Mouse (Mus musculus) limb, embryonic 15.5 days (tissue): ENCODE measurements around the gene Dmrt3. TPM values are rescaled to one million over a fixed set of nuclear protein-coding genes. Genes with fewer than 3 reads are reported as not detected.

Experiments used
- ATAC-seq: fragments of 200-750 bp; cut with Nextera tagmentation; 2 replicates; pipeline ENCODE4 v1.8.0; 2017; ENCODE audit warnings: low read depth, moderate TSS enrichment; ENCODE audit not compliant: insufficient number of reproducible peaks, low FRiP score, low TSS enrichment
- H3K27ac ChIP-seq: fragments of 300-500 bp; sonication (generic); 2 replicates; pipeline ENCODE4 v1.5.1; 2015; ENCODE audit warnings: moderate library complexity, mild to moderate bottlenecking, inconsistent platforms
- H3K27me3 ChIP-seq: fragments of 300-500 bp; sonication (generic); 2 replicates; pipeline ENCODE4 v1.6.1; 2015; ENCODE audit warnings: inconsistent platforms
- H3K36me3 ChIP-seq: fragments of 300-500 bp; sonication (generic); 2 replicates; pipeline ENCODE4 v1.6.1; 2015; ENCODE audit warnings: inconsistent platforms
- H3K4me1 ChIP-seq: fragments of 300-500 bp; sonication (generic); 2 replicates; pipeline ENCODE4 v1.6.1; 2015; ENCODE audit warnings: inconsistent platforms
- H3K4me2 ChIP-seq: fragments of 300-500 bp; sonication (generic); 2 replicates; pipeline ENCODE4 v1.6.1; 2015; ENCODE audit warnings: mild to moderate bottlenecking, inconsistent platforms
- H3K4me3 ChIP-seq: fragments of 300-500 bp; sonication (generic); 2 replicates; pipeline ENCODE4 v1.5.1; 2015; ENCODE audit warnings: mild to moderate bottlenecking, inconsistent platforms
- H3K9ac ChIP-seq: fragments of 300-500 bp; sonication (generic); 2 replicates; pipeline ENCODE4 v1.6.1; 2015; ENCODE audit warnings: inconsistent platforms
- H3K9me3 ChIP-seq: fragments of 300-500 bp; sonication (generic); 2 replicates; pipeline ENCODE4 v1.6.1; 2016; ENCODE audit warnings: inconsistent platforms
- WGBS: fragments of 180-500 bp; shearing (Covaris S2); methylation state at CpG from one replicate; pipeline ENCODE4 v1.1.7; 2015; 5-methylcytosine and 5-hydroxymethylcytosine counted together
- polyA plus RNA-seq: library from polyadenylated mRNA; unstranded; fragments of >200 nt; fragmentation: Nextera tagmentation; extraction: Ambion mirVana; gene quantifications from 2 replicates; pipeline ENCODE4 v1.2.1, GENCODE M21; 2015

Gene Dmrt3
- polyA plus RNA-seq = 0.08 TPM in 1 of 2 replicates, not detected in the other

- WGBS = under 1% methylated on average over 26 of the region's 29 CpGs
- Histone ChIP-seq H3K9ac (no peak within 1 kb of the TSS), H3K36me3 (no peaks in the 10 kb centered on the region), H3K4me2 (peak within 1 kb of the TSS; percentile 83), H3K4me1 (peaks cover 34% of the 10 kb centered on the region), H3K4me3 (peak within 1 kb of the TSS; percentile 38), H3K9me3 (no peaks in the 10 kb centered on the region), H3K27me3 (peaks cover 97% of the 10 kb centered on the region), H3K27ac (no peak within 1 kb of the TSS)
- ATAC-seq = no peak
These were observed at the start of gene Dmrt3 for GRCm38 (mm10) chr19:25610015-25610410. Gene Dmrt3, plus strand, starts transcription at chr19:25610301.

GRCm38 (mm10) chr19:25564430-25564829 is 45.7 kb upstream of the Dmrt3 start:
- Histone ChIP-seq H3K27ac (no peak overlapping the region), H3K4me1 (no peaks in the 10 kb centered on the region), H3K36me3 (no peaks in the 10 kb centered on the region), H3K4me3 (no peak overlapping the region), H3K4me2 (no peak overlapping the region), H3K27me3 (peaks cover 25% of the 10 kb centered on the region), H3K9me3 (no peaks in the 10 kb centered on the region), H3K9ac (no peak overlapping the region)
- 60% methylated on average over 12 of the region's 12 CpGs for WGBS
- ATAC-seq = no peak

- no peaks in the 10 kb centered on the region for H3K9me3 ChIP-seq
These were observed 40.3 kb upstream of the Dmrt3 start for GRCm38 (mm10) chr19:25569778-25570177.

GRCm38 (mm10) chr19:25574431-25574830 is 35.7 kb upstream of the Dmrt3 start:
- H3K4me2 ChIP-seq = no peak overlapping the region
- H3K9me3 ChIP-seq = no peaks in the 10 kb centered on the region
- H3K27ac ChIP-seq = no peak overlapping the region
- ATAC-seq = no peak
- H3K27me3 ChIP-seq = peaks cover 48% of the 10 kb centered on the region
- no peak overlapping the region for H3K4me3 ChIP-seq
- H3K9ac ChIP-seq = no peak overlapping the region
- no peaks in the 10 kb centered on the region for H3K4me1 ChIP-seq
- no peaks in the 10 kb centered on the region for H3K36me3 ChIP-seq
- 30% methylated on average over 10 of the region's 10 CpGs for WGBS

More at GRCm38 (mm10) chr19:25569778-25570177, 40.3 kb upstream of the Dmrt3 start:
- peaks cover 51% of the 10 kb centered on the region for H3K27me3 ChIP-seq
- no peak for ATAC-seq
- 83% methylated on average over 7 of the region's 7 CpGs for WGBS
- no peak overlapping the region for H3K4me3 ChIP-seq
- H3K36me3 ChIP-seq = no peaks in the 10 kb centered on the region
- no peak overlapping the region for H3K4me2 ChIP-seq
- H3K4me1 ChIP-seq = no peaks in the 10 kb centered on the region
- H3K9ac ChIP-seq = no peak overlapping the region
- no peak overlapping the region for H3K27ac ChIP-seq

- Histone ChIP-seq H3K4me1 (no peaks in the 10 kb centered on the region), H3K27me3 (peaks cover 40% of the 10 kb centered on the region), H3K4me3 (no peak overlapping the region), H3K4me2 (no peak overlapping the region), H3K36me3 (no peaks in the 10 kb centered on the region), H3K9ac (no peak overlapping the region), H3K9me3 (no peaks in the 10 kb centered on the region), H3K27ac (no peak overlapping the region)
- WGBS = 7% methylated on average over 17 of the region's 17 CpGs
- no peak for ATAC-seq
These were observed 34.9 kb upstream of the Dmrt3 start for GRCm38 (mm10) chr19:25574981-25575814.

- H3K27me3 ChIP-seq = peaks cover 32% of the 10 kb centered on the region
- 100% methylated on average over 2 of the region's 2 CpGs for WGBS
- no peak overlapping the region for H3K27ac ChIP-seq
- no peak for ATAC-seq
- H3K4me1 ChIP-seq = no peaks in the 10 kb centered on the region
- H3K4me2 ChIP-seq = no peak overlapping the region
- no peak overlapping the region for H3K9ac ChIP-seq
- H3K9me3 ChIP-seq = no peaks in the 10 kb centered on the region
- H3K36me3 ChIP-seq = no peaks in the 10 kb centered on the region
- no peak overlapping the region for H3K4me3 ChIP-seq
These were observed 31.7 kb upstream of the Dmrt3 start for GRCm38 (mm10) chr19:25578358-25578757.

- H3K27me3 ChIP-seq = peaks cover 26% of the 10 kb centered on the region
These were observed 30.7 kb upstream of the Dmrt3 start for GRCm38 (mm10) chr19:25579440-25579839.

GRCm38 (mm10) chr19:25597717-25598232 is 12.3 kb upstream of the Dmrt3 start:
- no peak overlapping the region for H3K27ac ChIP-seq
- no peaks in the 10 kb centered on the region for H3K4me1 ChIP-seq
- no peaks in the 10 kb centered on the region for H3K36me3 ChIP-seq
- no peak overlapping the region for H3K9ac ChIP-seq
- no peaks in the 10 kb centered on the region for H3K9me3 ChIP-seq
- ATAC-seq = no peak
- H3K4me3 ChIP-seq = no peak overlapping the region
- peaks cover 66% of the 10 kb centered on the region for H3K27me3 ChIP-seq
- 53% methylated on average over 3 of the region's 3 CpGs for WGBS
- no peak overlapping the region for H3K4me2 ChIP-seq

More at GRCm38 (mm10) chr19:25579440-25579839, 30.7 kb upstream of the Dmrt3 start:
- 92% methylated on average over 2 of the region's 2 CpGs for WGBS
- no peak for ATAC-seq
- H3K36me3 ChIP-seq = no peaks in the 10 kb centered on the region
- no peak overlapping the region for H3K4me2 ChIP-seq
- no peak overlapping the region for H3K4me3 ChIP-seq
- no peak overlapping the region for H3K9ac ChIP-seq
- H3K27ac ChIP-seq = no peak overlapping the region
- H3K4me1 ChIP-seq = no peaks in the 10 kb centered on the region
- H3K9me3 ChIP-seq = no peaks in the 10 kb centered on the region

- ATAC-seq = no peak
- Histone ChIP-seq H3K9ac (no peak overlapping the region), H3K4me1 (peaks cover 2% of the 10 kb centered on the region; the same call in 1 of the 2 replicates), H3K27ac (no peak overlapping the region), H3K36me3 (no peaks in the 10 kb centered on the region), H3K9me3 (no peaks in the 10 kb centered on the region), H3K4me2 (no peak overlapping the region), H3K4me3 (no peak overlapping the region), H3K27me3 (peaks cover 66% of the 10 kb centered on the region)
- WGBS = 11% methylated on average over 4 of the region's 4 CpGs
These were observed 11.5 kb upstream of the Dmrt3 start for GRCm38 (mm10) chr19:25598626-25599025.

GRCm38 (mm10) chr19:25601966-25602365 is 8.1 kb upstream of the Dmrt3 start:
- no peak overlapping the region for H3K27ac ChIP-seq
- H3K36me3 ChIP-seq = no peaks in the 10 kb centered on the region
- H3K9ac ChIP-seq = no peak overlapping the region
- no peak for ATAC-seq
- no peak overlapping the region for H3K4me2 ChIP-seq
- H3K4me3 ChIP-seq = no peak overlapping the region
- H3K4me1 ChIP-seq = peaks cover 20% of the 10 kb centered on the region
- WGBS = 4% methylated on average over 8 of the region's 8 CpGs
- peaks cover 85% of the 10 kb centered on the region for H3K27me3 ChIP-seq
- H3K9me3 ChIP-seq = no peaks in the 10 kb centered on the region

- WGBS = 2% methylated on average over 21 of the region's 21 CpGs
- peaks cover 93% of the 10 kb centered on the region for H3K27me3 ChIP-seq
- H3K9ac ChIP-seq = no peak overlapping the region
- no peak overlapping the region for H3K27ac ChIP-seq
- H3K4me1 ChIP-seq = peaks cover 41% of the 10 kb centered on the region
- no peak for ATAC-seq
- H3K9me3 ChIP-seq = no peaks in the 10 kb centered on the region
- no peaks in the 10 kb centered on the region for H3K36me3 ChIP-seq
- H3K4me3 ChIP-seq = no peak overlapping the region
- H3K4me2 ChIP-seq = no peak overlapping the region
These were observed 2.5 kb upstream of the Dmrt3 start for GRCm38 (mm10) chr19:25607461-25608205.

GRCm38 (mm10) chr19:25608206-25608580 is 1.9 kb upstream of the Dmrt3 start:
- no peak overlapping the region for H3K4me3 ChIP-seq
- no peaks in the 10 kb centered on the region for H3K9me3 ChIP-seq
- H3K4me2 ChIP-seq = no peak overlapping the region
- no peak overlapping the region for H3K9ac ChIP-seq
- peaks cover 39% of the 10 kb centered on the region for H3K4me1 ChIP-seq
- ATAC-seq = no peak
- 4% methylated on average over 7 of the region's 7 CpGs for WGBS
- no peaks in the 10 kb centered on the region for H3K36me3 ChIP-seq
- peaks cover 94% of the 10 kb centered on the region for H3K27me3 ChIP-seq
- H3K27ac ChIP-seq = no peak overlapping the region
